Mouse (Mus musculus): ENCODE measurements around the gene Gm28043. TPM values are rescaled to one million over a fixed set of nuclear protein-coding genes. Genes with fewer than 3 reads are reported as not detected.
A peak's percentile ranks its signal among the peaks of the same experiment; 100 is the strongest.

The Gm28043 gene
- polyA plus RNA-seq, 1 experiment, result 3.2 TPM

- no peaks in the 10 kb centered on the region; the same call in 1 of the 2 replicates for H3K4me1 ChIP-seq (ENCODE audit: control insufficient read depth, insufficient read depth, low read length)
- WGBS, result 90% methylated on average over 2 of the region's 2 CpGs
- H3K27ac ChIP-seq (ENCODE audit: insufficient read depth, low read length), result no peak overlapping the region
- no peak overlapping the region for H3K4me3 ChIP-seq (replicated peaks; ENCODE audit: insufficient read depth, low read depth, low read length)
- no peak for DNase-seq
- TF ChIP-seq CTCF (IDR thresholded peaks at IDR 0.05; ENCODE audit: borderline replicate concordance, insufficient read depth, low read depth, low read length) (no peak), POLR2A (IDR thresholded peaks at IDR 0.05; ENCODE audit: borderline replicate concordance, insufficient read depth, low read length) (no peak)
- no peaks in the 10 kb centered on the region for H3K27me3 ChIP-seq (ENCODE audit: control insufficient read depth, insufficient read depth, low read length)
Observed at GRCm38 (mm10) chr17:29658249-29658648, 43.6 kb downstream of the Gm28043 start.

DNA sequence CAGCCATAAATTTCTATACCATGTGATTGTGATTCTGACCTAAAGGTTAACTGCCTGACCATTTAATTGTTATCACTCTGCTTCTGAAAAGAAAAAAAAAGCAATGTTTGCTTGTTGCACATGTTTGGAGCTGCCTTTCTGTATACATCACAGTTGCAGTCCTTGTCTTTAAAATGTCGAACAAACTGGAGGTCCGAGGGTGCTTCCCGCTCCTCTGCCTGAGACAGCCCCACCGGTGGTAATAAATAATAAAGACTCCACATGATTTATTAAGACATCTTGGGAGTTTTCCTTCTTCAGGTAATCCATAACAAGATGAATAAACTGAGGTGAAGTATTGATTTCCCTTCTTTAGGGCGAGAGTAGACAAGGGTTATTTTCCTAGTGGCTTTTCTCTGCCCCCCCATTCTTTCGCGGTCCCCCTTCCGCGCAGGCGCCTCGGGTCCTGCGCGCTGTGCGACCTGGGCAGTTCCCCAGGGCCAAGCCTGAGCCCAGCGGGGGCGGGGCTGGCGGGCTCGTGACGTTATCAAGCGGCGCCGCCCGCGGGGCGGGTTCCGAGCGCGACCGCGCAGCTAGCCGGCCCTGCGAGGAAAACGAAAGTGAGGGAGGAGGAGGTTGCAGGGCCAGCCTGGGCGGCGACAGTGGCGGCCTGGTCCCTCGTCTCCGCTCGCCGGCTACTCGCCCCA is 45.5 kb downstream of the Gm28043 start, which contains the start of gene Cmtr1:
Cmtr1 (plus strand) TSS at position 520 of the 686 bp plus-strand sequence.
- Histone ChIP-seq H3K27ac (ENCODE audit: insufficient read depth, low read length) (peak within 1 kb of the TSS; percentile 98), H3K27me3 (ENCODE audit: control insufficient read depth, insufficient read depth, low read length) (no peaks in the 10 kb centered on the region), H3K4me3 (replicated peaks; ENCODE audit: insufficient read depth, low read depth, low read length) (peak within 1 kb of the TSS; percentile 95), H3K4me1 (ENCODE audit: control insufficient read depth, insufficient read depth, low read length) (no peaks in the 10 kb centered on the region; the same call in 1 of the 2 replicates)
- WGBS, result under 1% methylated on average over 41 of the region's 41 CpGs
- DNase-seq, result peak; percentile 96 to 98
- TF ChIP-seq CTCF (IDR thresholded peaks at IDR 0.05; ENCODE audit: borderline replicate concordance, insufficient read depth, low read depth, low read length) (no peak), POLR2A (IDR thresholded peaks at IDR 0.05; ENCODE audit: borderline replicate concordance, insufficient read depth, low read length) (peak; percentile 89)

GRCm38 (mm10) chr17:29660762-29661391 is 46.2 kb downstream of the Gm28043 start:
- H3K27me3 ChIP-seq (ENCODE audit: control insufficient read depth, insufficient read depth, low read length), result no peaks in the 10 kb centered on the region
- no peak for DNase-seq
- WGBS, result under 1% methylated on average over 41 of the region's 41 CpGs
- peak overlapping the region; percentile 95 for H3K4me3 ChIP-seq (replicated peaks; ENCODE audit: insufficient read depth, low read depth, low read length)
- H3K4me1 ChIP-seq (ENCODE audit: control insufficient read depth, insufficient read depth, low read length), result no peaks in the 10 kb centered on the region; the same call in 1 of the 2 replicates
- TF ChIP-seq CTCF (IDR thresholded peaks at IDR 0.05; ENCODE audit: borderline replicate concordance, insufficient read depth, low read depth, low read length) (no peak), POLR2A (IDR thresholded peaks at IDR 0.05; ENCODE audit: borderline replicate concordance, insufficient read depth, low read length) (no peak)
- H3K27ac ChIP-seq (ENCODE audit: insufficient read depth, low read length), result peak overlapping the region; percentile 98

GRCm38 (mm10) chr17:29662145-29662544 is 47.5 kb downstream of the Gm28043 start:
- H3K4me3 ChIP-seq (replicated peaks; ENCODE audit: insufficient read depth, low read depth, low read length), result no peak overlapping the region
- H3K27me3 ChIP-seq (ENCODE audit: control insufficient read depth, insufficient read depth, low read length), result no peaks in the 10 kb centered on the region
- H3K4me1 ChIP-seq (ENCODE audit: control insufficient read depth, insufficient read depth, low read length), result peaks cover 4% of the 10 kb centered on the region; the same call in 1 of the 2 replicates
- TF ChIP-seq POLR2A (IDR thresholded peaks at IDR 0.05; ENCODE audit: borderline replicate concordance, insufficient read depth, low read length) (no peak), CTCF (IDR thresholded peaks at IDR 0.05; ENCODE audit: borderline replicate concordance, insufficient read depth, low read depth, low read length) (no peak)
- peak in 1 of 2 experiments; percentile 44 for DNase-seq
- no peak overlapping the region for H3K27ac ChIP-seq (ENCODE audit: insufficient read depth, low read length)
- WGBS, result 30% methylated on average over 6 of the region's 6 CpGs

DNA sequence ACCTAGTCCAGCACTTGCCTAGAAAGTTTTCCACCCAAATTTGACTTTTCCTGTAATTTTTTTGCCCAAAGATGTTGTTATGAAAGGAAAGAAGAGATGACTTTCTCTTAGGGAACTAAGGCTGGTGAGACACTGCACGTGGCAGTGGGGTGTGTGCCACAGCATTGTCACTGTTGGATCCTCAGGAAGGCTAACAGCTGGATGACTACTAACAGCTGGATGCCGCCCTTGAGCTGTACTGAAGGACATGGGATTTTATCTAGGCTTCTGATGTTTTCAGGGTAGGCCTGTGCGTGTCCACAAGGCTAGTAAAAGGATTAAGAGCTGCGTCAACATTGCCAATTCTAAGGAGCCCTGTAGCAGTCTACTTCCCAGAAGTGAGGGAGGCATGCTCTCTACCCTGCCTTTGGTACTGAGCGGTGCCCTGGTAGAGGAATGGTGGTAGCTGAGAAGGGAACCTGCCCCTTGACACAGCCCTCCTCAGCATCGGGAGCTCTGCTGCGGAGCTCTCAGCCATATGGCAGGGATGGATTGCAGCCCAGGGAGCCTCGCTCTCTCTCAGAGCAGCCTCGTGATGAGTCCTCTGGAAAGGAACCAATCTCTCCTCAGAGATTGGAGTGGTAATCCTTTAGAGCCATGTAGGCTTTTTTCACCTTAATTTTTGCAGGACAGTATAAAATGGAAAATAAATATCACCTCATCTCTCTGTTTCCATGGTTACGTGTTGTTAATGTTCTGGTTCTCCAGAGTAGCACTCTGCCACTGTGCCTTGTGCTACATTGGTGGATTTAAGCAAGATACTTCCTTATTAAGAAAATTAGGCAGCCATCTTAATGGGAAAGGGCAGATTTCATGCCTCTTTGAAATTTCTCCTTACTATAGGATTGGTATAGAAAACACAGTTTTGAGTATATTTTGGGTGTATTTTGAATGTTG is 53.6 kb downstream of the Gm28043 start:
- 18% methylated on average over 10 of the region's 10 CpGs for WGBS
- TF ChIP-seq POLR2A (IDR thresholded peaks at IDR 0.05; ENCODE audit: borderline replicate concordance, insufficient read depth, low read length) (no peak), CTCF (IDR thresholded peaks at IDR 0.05; ENCODE audit: borderline replicate concordance, insufficient read depth, low read depth, low read length) (no peak)
- peaks cover 28% of the 10 kb centered on the region for H3K4me1 ChIP-seq (ENCODE audit: control insufficient read depth, insufficient read depth, low read length)

DNA sequence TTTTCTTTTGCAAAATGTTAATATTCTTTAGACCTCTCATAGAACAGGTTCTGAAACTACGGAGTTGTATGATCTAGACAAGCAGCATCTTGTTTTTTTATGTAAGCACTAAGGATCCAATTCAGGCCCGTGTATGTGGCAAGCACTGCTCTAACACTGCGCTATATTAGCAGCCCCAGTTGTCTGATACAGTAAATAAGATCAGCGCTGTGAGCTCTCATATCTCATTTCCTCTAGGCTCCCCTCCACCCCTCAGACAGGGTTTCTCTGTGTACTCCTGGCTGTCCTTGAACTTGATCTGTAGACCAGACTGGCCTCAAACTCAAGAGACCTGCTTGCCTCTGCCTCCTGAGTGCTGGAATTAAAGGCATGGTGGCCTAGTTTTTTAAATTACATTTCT is 54.4 kb downstream of the Gm28043 start:
- 73% methylated on average over 4 of the region's 4 CpGs for WGBS
- TF ChIP-seq CTCF (IDR thresholded peaks at IDR 0.05; ENCODE audit: borderline replicate concordance, insufficient read depth, low read depth, low read length), result no peak
- TF ChIP-seq POLR2A (IDR thresholded peaks at IDR 0.05; ENCODE audit: borderline replicate concordance, insufficient read depth, low read length), result no peak
- H3K27me3 ChIP-seq (ENCODE audit: control insufficient read depth, insufficient read depth, low read length), result no peaks in the 10 kb centered on the region
- H3K27ac ChIP-seq (ENCODE audit: insufficient read depth, low read length), result peak overlapping the region; percentile 44
- H3K4me1 ChIP-seq (ENCODE audit: control insufficient read depth, insufficient read depth, low read length), result peaks cover 28% of the 10 kb centered on the region
- DNase-seq, result no peak
- no peak overlapping the region for H3K4me3 ChIP-seq (replicated peaks; ENCODE audit: insufficient read depth, low read depth, low read length)

More for the DNA sequence above, 53.6 kb downstream of the Gm28043 start:
- DNase-seq, result peak; percentile 88 to 93
- Histone ChIP-seq H3K27me3 (ENCODE audit: control insufficient read depth, insufficient read depth, low read length) (no peaks in the 10 kb centered on the region), H3K27ac (ENCODE audit: insufficient read depth, low read length) (peak overlapping the region; percentile 96), H3K4me3 (replicated peaks; ENCODE audit: insufficient read depth, low read depth, low read length) (no peak overlapping the region)

GRCm38 (mm10) chr17:29669936-29670335 is 55.3 kb downstream of the Gm28043 start:
- no peaks in the 10 kb centered on the region for H3K27me3 ChIP-seq (ENCODE audit: control insufficient read depth, insufficient read depth, low read length)
- TF ChIP-seq POLR2A (IDR thresholded peaks at IDR 0.05; ENCODE audit: borderline replicate concordance, insufficient read depth, low read length) (no peak), CTCF (IDR thresholded peaks at IDR 0.05; ENCODE audit: borderline replicate concordance, insufficient read depth, low read depth, low read length) (no peak)
- DNase-seq, result no peak
- H3K4me3 ChIP-seq (replicated peaks; ENCODE audit: insufficient read depth, low read depth, low read length), result no peak overlapping the region
- H3K4me1 ChIP-seq (ENCODE audit: control insufficient read depth, insufficient read depth, low read length), result peaks cover 28% of the 10 kb centered on the region
- H3K27ac ChIP-seq (ENCODE audit: insufficient read depth, low read length), result no peak overlapping the region
